Mouse (Mus musculus) CH12.LX (cell line): ENCODE results near the gene Mrps15. TPM values are rescaled to one million over a fixed set of nuclear protein-coding genes. Genes with fewer than 3 reads are reported as not detected.

ENCODE experiments used
- DNase-seq: peaks from one replicate; pipeline ENCODE4 v3.0.0-alpha.2; 2013; ENCODE audit errors: extremely low read depth
- H3K27ac ChIP-seq: 2 replicates; pipeline ENCODE4 v1.5.1; 2012; ENCODE audit warnings: low read depth, mild to moderate bottlenecking, control low read depth, moderate library complexity; ENCODE audit not compliant: insufficient read depth
- H3K27me3 ChIP-seq: replicated peaks from 2 replicates; pipeline ENCODE3; 2012; ENCODE audit warnings: inconsistent platforms
- H3K36me3 ChIP-seq, 2 experiments: replicated peaks in 1 of 2; 2 replicates each; pipeline versions ENCODE3 to v1.6.1; 2012; ENCODE audit warnings: inconsistent platforms in 1 of 2, low read length in 1 of 2, mild to moderate bottlenecking in 1 of 2, mixed read lengths in 1 of 2, moderate library complexity in 1 of 2; ENCODE audit not compliant: control insufficient read depth in 1 of 2, insufficient read depth in 1 of 2
- H3K4me1 ChIP-seq, 2 experiments: 2 replicates each; pipeline ENCODE4 v1.6.1; 2012; ENCODE audit warnings: inconsistent platforms in 1 of 2, moderate library complexity in 1 of 2; ENCODE audit not compliant: insufficient read depth in 2 of 2, control insufficient read depth in 1 of 2
- H3K4me2 ChIP-seq: 2 replicates; pipeline ENCODE4 v1.6.1; 2012; ENCODE audit warnings: low read depth, mild to moderate bottlenecking, control low read depth; ENCODE audit not compliant: poor library complexity, insufficient read depth, severe bottlenecking
- H3K4me3 ChIP-seq, 3 experiments: fragments of 150-350 bp in 1 of 3; sonication (generic) in 1 of 3; replicated peaks in 1 of 3; 2 replicates each; pipeline versions ENCODE3 to v1.5.1; 2011 to 2012; ENCODE audit warnings: low read depth in 2 of 3, low read length in 2 of 3, mild to moderate bottlenecking in 2 of 3, moderate library complexity in 2 of 3, control low read depth in 1 of 3, improper control_type of control experiment in 1 of 3, inconsistent platforms in 1 of 3, mixed read lengths in 1 of 3; ENCODE audit not compliant: poor library complexity in 1 of 3
- H3K79me2 ChIP-seq: replicated peaks from 2 replicates; pipeline ENCODE4 v1.6.1; 2012; ENCODE audit warnings: mild to moderate bottlenecking, moderate library complexity; ENCODE audit not compliant: control insufficient read depth, poor library complexity, insufficient read depth, severe bottlenecking; ENCODE audit errors: extremely low read depth
- H3K9ac ChIP-seq: 2 replicates; pipeline ENCODE4 v1.6.1; 2012; ENCODE audit warnings: low read depth, mild to moderate bottlenecking, control low read depth, moderate library complexity; ENCODE audit not compliant: insufficient read depth
- H3K9me3 ChIP-seq: replicated peaks from 2 replicates; pipeline ENCODE3; 2012; ENCODE audit warnings: low read length, inconsistent platforms, mixed read lengths
- BHLHE40 ChIP-seq: IDR thresholded peaks from 2 replicates; pipeline ENCODE4 v1.6.1; 2011; ENCODE audit warnings: mild to moderate bottlenecking, low read depth, low read length, improper control_type of control experiment
- CHD1 ChIP-seq: IDR thresholded peaks from 2 replicates; pipeline ENCODE4 v1.6.1; 2012; ENCODE audit warnings: low read depth, low read length, improper control_type of control experiment, inconsistent platforms
- CHD2 ChIP-seq: IDR thresholded peaks from 2 replicates; pipeline ENCODE4 v1.6.1; 2011; ENCODE audit warnings: low read length, improper control_type of control experiment
- E2F4 ChIP-seq: IDR thresholded peaks from 2 replicates; pipeline ENCODE4 v1.6.1; 2011; ENCODE audit warnings: low read depth, low read length, improper control_type of control experiment; ENCODE audit not compliant: insufficient replicate concordance
- ELF1 ChIP-seq: IDR thresholded peaks from 2 replicates; pipeline ENCODE4 v1.6.1; 2014; ENCODE audit warnings: low read depth, mild to moderate bottlenecking, inconsistent platforms, low read length, improper control_type of control experiment
- ETS1 ChIP-seq: conservative IDR thresholded peaks from 2 replicates; pipeline ENCODE4 v1.6.1; 2012; ENCODE audit warnings: low read depth, mild to moderate bottlenecking, inconsistent platforms, low read length, improper control_type of control experiment, moderate library complexity
- GABPA ChIP-seq: IDR thresholded peaks from 2 replicates; pipeline ENCODE4 v1.6.1; 2012; ENCODE audit warnings: low read depth, low read length, improper control_type of control experiment, inconsistent platforms; ENCODE audit not compliant: insufficient replicate concordance
- HCFC1 ChIP-seq: IDR thresholded peaks from 2 replicates; pipeline ENCODE4 v1.6.1; 2012; ENCODE audit warnings: low read depth, mild to moderate bottlenecking, inconsistent platforms, low read length, improper control_type of control experiment
- JUN ChIP-seq: IDR thresholded peaks from 2 replicates; pipeline ENCODE4 v1.6.1; 2011; ENCODE audit warnings: low read depth, mild to moderate bottlenecking, low read length, improper control_type of control experiment, moderate library complexity; ENCODE audit not compliant: insufficient read depth
- KAT2A ChIP-seq: IDR thresholded peaks from 2 replicates; pipeline ENCODE4 v1.6.1; 2012; ENCODE audit warnings: low read length, improper control_type of control experiment, inconsistent platforms; ENCODE audit not compliant: insufficient replicate concordance
- MAX ChIP-seq: IDR thresholded peaks from 2 replicates; pipeline ENCODE4 v1.6.1; 2011; ENCODE audit warnings: low read length, improper control_type of control experiment
- MEF2A ChIP-seq: IDR thresholded peaks from 2 replicates; pipeline ENCODE4 v1.6.1; 2014; ENCODE audit warnings: low read depth, mild to moderate bottlenecking, inconsistent platforms, low read length, improper control_type of control experiment, borderline replicate concordance
- MXI1 ChIP-seq: IDR thresholded peaks from 2 replicates; pipeline ENCODE4 v1.6.1; 2011; ENCODE audit warnings: mild to moderate bottlenecking, low read depth, low read length, improper control_type of control experiment
- MYC ChIP-seq: IDR thresholded peaks from 2 replicates; pipeline ENCODE4 v1.6.1; 2011; ENCODE audit warnings: low read depth, mild to moderate bottlenecking, improper control_type of control experiment, low read length
- NRF1 ChIP-seq: IDR thresholded peaks from 2 replicates; pipeline ENCODE4 v1.6.1; 2014; ENCODE audit warnings: low read depth, mild to moderate bottlenecking, inconsistent platforms, low read length, improper control_type of control experiment, moderate library complexity
- PAX5 ChIP-seq: IDR thresholded peaks from 2 replicates; pipeline ENCODE4 v1.6.1; 2012; ENCODE audit warnings: low read length, inconsistent platforms, mixed read lengths
- RCOR1 ChIP-seq: conservative IDR thresholded peaks from 2 replicates; pipeline ENCODE4 v1.6.1; 2012; ENCODE audit warnings: low read depth, mild to moderate bottlenecking, inconsistent platforms, low read length, improper control_type of control experiment
- SIN3A ChIP-seq: IDR thresholded peaks from 2 replicates; pipeline ENCODE4 v1.6.1; 2012; ENCODE audit warnings: low read length, improper control_type of control experiment, inconsistent platforms
- SMC3 ChIP-seq: IDR thresholded peaks from 2 replicates; pipeline ENCODE4 v1.6.1; 2011; ENCODE audit warnings: low read depth, low read length, improper control_type of control experiment
- TBP ChIP-seq: conservative IDR thresholded peaks from 2 replicates; pipeline ENCODE4 v1.6.1; 2011; ENCODE audit warnings: low read depth, low read length, improper control_type of control experiment
- TCF12 ChIP-seq: IDR thresholded peaks from 2 replicates; pipeline ENCODE4 v1.6.1; 2014; ENCODE audit warnings: low read depth, mild to moderate bottlenecking, inconsistent platforms, low read length, improper control_type of control experiment
- USF2 ChIP-seq: conservative IDR thresholded peaks from 2 replicates; pipeline ENCODE4 v1.6.1; 2011; ENCODE audit warnings: low read depth, low read length, improper control_type of control experiment
- ZC3H11A ChIP-seq: IDR thresholded peaks from 2 replicates; pipeline ENCODE4 v1.6.1; 2012; ENCODE audit warnings: low read depth, mild to moderate bottlenecking, inconsistent platforms, low read length, improper control_type of control experiment
- ZKSCAN1 ChIP-seq: IDR thresholded peaks from 2 replicates; pipeline ENCODE4 v1.6.1; 2012; ENCODE audit warnings: low read depth, inconsistent platforms, low read length, improper control_type of control experiment, borderline replicate concordance
- ZMIZ1 ChIP-seq: IDR thresholded peaks from 2 replicates; pipeline ENCODE4 v1.6.1; 2012; ENCODE audit warnings: low read depth, mild to moderate bottlenecking, inconsistent platforms, low read length, improper control_type of control experiment
- dilution Hi-C: fragments of 300-500 bp; cut with MboI; formaldehyde crosslinking; loops from 2 replicates; pipeline ENCODE4 v1.14.3; 2020; ENCODE audit warnings: low sequenced_read_pairs; ENCODE audit not compliant: extremely low pct_unique_long_range_greater_than_20kb, extremely low pct_ligation_motif_present
- in situ Hi-C: fragments of 300-500 bp; cut with MboI; formaldehyde crosslinking; loops from 3 replicates; pipeline ENCODE4 v1.14.3; 2019; ENCODE audit warnings: low sequenced_read_pairs, low pct_ligation_motif_present, low pct_unique_long_range_greater_than_20kb, mixed read lengths
- polyA plus RNA-seq: library from polyadenylated mRNA; unstranded; fragments of >175 nt; gene quantifications from 2 replicates; pipeline ENCODE4 v1.2.1, GENCODE M21; 2012; ENCODE audit warnings: low read depth; ENCODE audit not compliant: insufficient read length
- total RNA-seq, 2 experiments: library from RNA; depleted of rRNA; stranded (reverse); fragments of 300-350 nt in 1 of 2; fragments of >200 nt in 1 of 2; gene quantifications; 2 replicates each; pipeline ENCODE4 v1.2.3; 2012 to 2014

The Mrps15 gene
- total and polyA plus RNA-seq, 3 experiments = 89.6 to 113 (median 102) TPM

- peaks cover 4 to 12% of the 10 kb centered on the region in 2 experiments; a peak in 3 of 4 replicates for H3K4me1 ChIP-seq
- in situ Hi-C loops = no loop called here
- H3K9me3 ChIP-seq = no peaks in the 10 kb centered on the region
- H3K4me2 ChIP-seq = no peak overlapping the region
- no peak for DNase-seq
- no peaks in the 10 kb centered on the region for H3K36me3 ChIP-seq
- no peak overlapping the region for H3K27ac ChIP-seq
- dilution Hi-C loops = no loop called here
- no peak overlapping the region for H3K4me3 ChIP-seq
- TF ChIP-seq TBP = no peak
- no peak for TF ChIP-seq MXI1
- no peak for TF ChIP-seq E2F4
- no peak for TF ChIP-seq ZMIZ1
- no peak for TF ChIP-seq MAX
- TF ChIP-seq TCF12 = no peak
- TF ChIP-seq NRF1 = no peak
- no peak for TF ChIP-seq BHLHE40
- no peak for TF ChIP-seq CHD2
- TF ChIP-seq PAX5 = no peak
- no peak for TF ChIP-seq MEF2A
- no peak for TF ChIP-seq SMC3
- TF ChIP-seq SIN3A = no peak
- TF ChIP-seq HCFC1 = no peak
- no peak for TF ChIP-seq ELF1
- no peaks in the 10 kb centered on the region for H3K79me2 ChIP-seq
- H3K27me3 ChIP-seq = no peaks in the 10 kb centered on the region
- no peak overlapping the region for H3K9ac ChIP-seq
Observed at GRCm38 (mm10) chr4:126062856-126063255, 16.1 kb downstream of the Mrps15 start.

- Histone ChIP-seq H3K4me3 (no peak overlapping the region), H3K79me2 (no peaks in the 10 kb centered on the region), H3K4me1 (peaks cover 6 to 10% of the 10 kb centered on the region in 2 experiments; a peak in 3 of 4 replicates), H3K27ac (no peak overlapping the region), H3K27me3 (no peaks in the 10 kb centered on the region), H3K9me3 (peaks cover 3% of the 10 kb centered on the region), H3K36me3 (no peaks in the 10 kb centered on the region), H3K4me2 (no peak overlapping the region), H3K9ac (no peak overlapping the region)
- TF ChIP-seq GABPA (no peak), ETS1 (no peak), CHD1 (no peak), JUN (no peak), KAT2A (no peak), MEF2A (no peak), ZKSCAN1 (no peak), NRF1 (no peak), HCFC1 (no peak), MYC (no peak), SMC3 (no peak), RCOR1 (no peak), USF2 (no peak), ZMIZ1 (no peak), ZC3H11A (no peak)
- in situ Hi-C loops = no loop called here
- dilution Hi-C loops = no loop called here
- DNase-seq = no peak
Observed at GRCm38 (mm10) chr4:126065241-126065640, 18.5 kb downstream of the Mrps15 start.
